Mouse (Mus musculus) left cerebral cortex, adult 9 months (tissue): ENCODE results near the gene Dlx3.

Source experiments
- DNase-seq, 2 experiments: peaks; one replicate each; pipeline ENCODE4 v3.0.0; 2022; ENCODE audit warnings: low spot score in 2 of 2

Dlx3 gene

DNA sequence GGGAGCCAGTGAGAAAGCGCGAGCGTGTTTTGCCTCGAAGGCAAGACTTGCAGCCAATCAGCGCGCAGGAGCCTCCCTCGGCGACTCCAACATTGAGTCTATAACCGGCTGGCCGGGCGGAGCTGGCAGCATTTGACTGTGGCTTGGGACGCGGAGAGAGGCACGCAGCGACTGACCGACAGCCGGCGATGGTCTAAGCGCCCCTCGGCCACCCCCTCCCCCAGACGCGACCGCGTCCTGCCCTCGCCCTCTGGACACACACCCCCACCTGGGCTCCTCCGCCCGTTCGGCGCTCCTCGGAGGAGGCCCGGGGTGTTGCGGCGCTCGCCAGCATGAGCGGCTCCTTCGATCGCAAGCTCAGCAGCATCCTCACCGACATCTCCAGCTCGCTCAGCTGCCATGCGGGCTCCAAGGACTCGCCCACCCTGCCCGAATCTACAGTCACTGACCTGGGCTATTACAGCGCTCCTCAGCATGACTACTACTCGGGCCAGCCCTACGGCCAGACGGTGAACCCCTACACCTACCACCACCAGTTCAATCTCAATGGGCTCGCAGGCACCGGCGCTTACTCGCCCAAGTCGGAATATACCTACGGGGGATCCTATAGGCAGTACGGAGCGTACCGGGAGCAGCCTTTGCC is at the start of gene Dlx3:
TSS of gene Dlx3 (plus strand) at position 130 of the 643 bp plus-strand sequence.
- DNase-seq = no peak

DNA sequence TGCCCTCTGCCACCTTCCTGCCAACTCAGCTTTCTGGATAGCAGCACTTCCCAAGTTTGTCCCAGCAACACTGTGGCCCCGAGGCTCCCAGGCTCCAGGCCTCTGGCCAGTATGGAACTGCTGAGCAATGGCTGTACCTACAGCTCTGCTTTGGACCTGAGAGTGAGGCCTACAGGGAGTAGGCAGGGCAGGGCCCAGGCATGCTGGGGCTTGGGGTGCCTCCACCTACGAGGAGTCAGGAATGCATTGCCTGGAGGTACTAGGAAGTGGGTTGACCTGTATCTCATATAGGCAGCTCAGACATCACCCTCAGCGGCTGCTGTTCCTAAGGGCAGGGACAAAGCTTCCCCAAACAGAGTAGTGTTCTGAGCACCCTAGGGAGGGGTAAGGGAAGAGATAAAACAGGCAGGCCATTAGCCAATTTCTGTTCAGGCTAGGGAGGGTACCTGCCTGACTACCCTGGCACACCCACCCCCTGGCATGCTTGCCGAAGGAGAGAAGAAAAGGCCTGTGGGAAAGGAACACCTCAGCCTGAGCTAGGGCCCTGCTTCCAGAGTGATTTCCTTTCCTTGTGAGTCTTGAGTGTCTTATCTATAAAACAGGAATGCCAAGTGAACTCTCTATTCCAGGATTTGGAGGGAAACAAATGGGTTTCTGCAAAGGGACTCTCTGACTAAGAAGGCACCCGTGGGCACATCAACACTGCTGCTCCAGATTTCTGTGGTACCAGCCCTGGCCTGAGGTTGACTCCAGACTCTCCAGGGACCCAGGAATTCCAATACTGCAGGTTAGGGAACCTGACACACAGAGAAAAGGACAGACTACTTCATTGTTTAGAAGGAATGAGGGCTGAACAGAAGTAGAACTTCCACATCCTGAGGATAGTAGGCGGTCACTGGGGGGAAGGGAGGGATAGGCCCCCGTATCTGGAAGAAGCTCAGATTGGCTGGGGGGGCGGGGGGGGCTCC is 49.5 kb upstream of the Dlx3 start:
- no peak for DNase-seq

GRCm38 (mm10) chr11:95071266-95071665 is 48.7 kb upstream of the Dlx3 start:
- no peak for DNase-seq

GRCm38 (mm10) chr11:95072136-95072535 is 47.8 kb upstream of the Dlx3 start:
- DNase-seq = no peak

- DNase-seq = no peak
Observed at GRCm38 (mm10) chr11:95072804-95073203, 47.1 kb upstream of the Dlx3 start.

DNA sequence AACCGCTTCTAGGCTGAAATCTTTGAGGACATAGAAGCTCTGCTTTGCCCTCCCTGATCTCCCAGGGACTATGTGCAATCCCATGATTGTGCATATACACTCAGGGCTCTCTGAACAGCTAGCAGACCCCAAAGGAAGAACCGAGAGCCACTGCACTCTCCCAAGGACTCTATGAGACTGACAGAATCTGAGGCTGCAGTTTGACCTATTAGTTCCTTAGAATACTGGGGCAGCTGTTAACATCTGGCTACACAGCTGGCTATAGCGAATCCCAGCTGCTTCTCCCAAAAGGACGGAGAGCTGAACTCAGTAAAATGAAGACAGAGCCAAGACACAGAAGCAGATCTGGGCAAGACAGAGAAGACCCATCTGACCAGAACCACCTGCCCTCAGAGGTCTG is 46.1 kb upstream of the Dlx3 start:
- no peak for DNase-seq

DNA sequence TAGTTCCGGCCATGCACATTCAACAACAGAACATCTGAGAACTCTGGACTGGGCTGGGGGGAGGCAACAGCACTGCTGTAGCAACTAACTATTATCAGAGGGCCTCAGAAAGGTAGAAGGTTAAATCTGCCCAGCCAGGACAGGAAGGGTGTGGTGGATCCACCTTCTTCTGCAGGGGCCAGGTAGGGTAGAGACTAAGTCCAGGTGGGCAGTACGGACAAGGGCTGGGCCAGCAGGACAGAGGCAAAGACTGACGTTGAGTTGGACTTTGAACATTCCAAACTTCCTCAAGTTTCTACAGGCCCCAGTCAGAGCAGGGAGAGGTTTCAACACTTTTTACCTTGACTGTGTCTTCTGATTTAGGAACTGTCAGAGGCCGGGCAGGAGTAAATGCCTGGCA is 45.2 kb upstream of the Dlx3 start:
- no peak for DNase-seq

GRCm38 (mm10) chr11:95075197-95076040 is 44.5 kb upstream of the Dlx3 start:
- no peak for DNase-seq

DNA sequence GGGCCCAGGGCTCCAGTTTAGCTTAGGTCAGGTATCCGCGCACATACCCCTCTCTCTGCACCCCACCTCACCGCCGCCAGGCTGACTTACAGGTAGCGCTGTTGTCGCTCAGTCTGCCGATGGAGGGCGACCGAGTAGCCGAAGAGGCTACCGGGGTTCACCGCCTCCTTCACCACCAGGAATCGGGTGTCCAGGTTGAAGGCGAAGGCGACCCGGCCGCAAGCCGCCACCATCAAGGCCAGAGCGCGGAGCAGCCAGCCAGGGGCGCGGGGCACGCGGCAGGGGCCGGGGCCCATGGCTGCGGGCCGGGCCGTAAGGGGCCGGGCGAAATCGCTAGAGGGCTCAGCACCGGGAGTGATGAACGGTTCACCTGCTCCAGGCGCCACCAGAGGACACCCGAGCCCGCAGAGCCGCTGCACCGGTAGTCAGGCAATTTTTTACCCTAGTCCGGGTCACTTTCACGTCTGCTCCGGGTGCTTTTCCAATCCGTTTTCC is 43.8 kb upstream of the Dlx3 start:
- DNase-seq = peak in 1 of 2 experiments; percentile 50

DNA sequence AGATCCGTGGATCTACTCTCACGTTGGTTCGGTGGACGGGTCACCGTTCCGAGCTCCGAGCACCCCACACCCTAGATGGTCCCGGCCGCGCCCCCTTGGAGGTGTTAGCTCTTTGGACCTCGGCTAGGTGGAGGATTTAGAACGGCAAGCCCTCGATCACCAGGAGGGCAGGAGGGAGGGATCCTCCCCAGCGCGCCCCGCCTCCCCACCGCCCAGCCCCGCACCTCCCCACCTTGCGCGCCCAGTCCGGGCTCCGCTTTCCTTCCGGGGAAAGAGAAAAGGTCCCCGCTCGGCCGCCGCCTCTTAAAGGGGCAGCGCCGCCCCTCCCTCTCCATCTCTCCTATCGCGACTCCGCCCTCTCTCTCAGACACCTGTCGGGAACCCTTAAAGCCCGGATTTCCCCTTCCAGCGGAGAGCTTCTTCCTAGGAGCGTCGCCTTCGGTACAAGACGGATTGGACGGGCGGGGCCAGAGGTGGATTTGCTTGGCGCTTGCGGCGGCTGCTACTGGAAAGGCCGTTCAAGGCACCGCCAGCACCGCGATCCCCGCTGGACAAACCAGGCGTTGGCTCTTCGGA is 43.3 kb upstream of the Dlx3 start, which contains the start of gene Itga3:
TSS of gene Itga3 (minus strand) at position 266 of the 576 bp plus-strand sequence.
- peak in 1 of 2 experiments; percentile 59 for DNase-seq

GRCm38 (mm10) chr11:95077956-95078355 is 42.0 kb upstream of the Dlx3 start:
- DNase-seq = no peak

DNA sequence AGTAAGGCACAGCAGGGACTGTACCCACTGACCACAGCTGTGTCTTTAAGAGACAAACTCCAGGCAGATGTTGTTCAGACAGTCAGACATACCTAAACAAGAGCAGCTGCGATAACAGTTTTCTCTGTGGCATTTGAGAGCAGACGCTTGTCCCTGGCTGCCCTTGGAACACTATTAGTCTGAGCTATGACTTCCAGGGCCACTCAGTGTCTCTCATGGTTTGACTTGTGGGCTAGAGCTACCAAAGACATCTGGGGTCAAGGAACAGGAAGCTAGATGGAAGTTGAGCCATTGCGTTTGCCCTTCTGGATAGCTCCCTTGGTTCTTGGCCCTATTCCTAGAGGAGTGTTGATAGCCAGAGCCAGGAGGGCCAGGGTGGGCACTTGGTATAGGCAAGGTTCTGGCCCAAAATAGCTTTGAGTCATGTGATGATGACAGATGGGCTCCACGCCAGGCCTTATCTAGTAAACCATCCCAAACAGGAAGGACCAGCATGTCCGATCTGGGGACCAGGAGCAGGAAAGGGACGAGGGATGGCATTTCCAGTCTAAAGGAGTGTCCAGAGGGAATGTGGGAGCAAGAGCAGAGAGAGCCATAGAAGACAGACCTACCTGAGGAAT is 40.6 kb upstream of the Dlx3 start:
- DNase-seq = no peak

DNA sequence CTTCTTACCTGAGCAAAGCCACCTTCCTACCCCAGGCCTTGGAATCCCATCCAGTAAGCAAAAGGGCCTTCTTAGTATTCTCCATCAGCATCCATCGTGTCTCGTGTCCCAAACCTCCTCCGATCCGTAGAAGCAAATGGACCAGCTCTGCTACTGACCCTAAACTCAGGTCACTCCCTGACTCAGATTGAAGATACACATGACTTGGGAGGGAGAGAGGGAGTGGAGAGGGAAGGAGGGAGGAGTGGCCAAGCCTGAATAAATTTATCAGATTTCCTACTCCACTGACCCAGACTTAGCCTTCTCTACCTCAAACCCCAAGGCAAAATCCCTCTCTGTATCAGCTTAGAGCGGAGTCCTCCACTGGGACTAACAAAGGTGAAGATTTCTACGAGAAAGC is 39.1 kb upstream of the Dlx3 start:
- no peak for DNase-seq

GRCm38 (mm10) chr11:95082896-95083295 is 37.0 kb upstream of the Dlx3 start:
- no peak for DNase-seq

GRCm38 (mm10) chr11:95084175-95084574 is 35.7 kb upstream of the Dlx3 start:
- DNase-seq = no peak

GRCm38 (mm10) chr11:95084811-95085382 is 35.0 kb upstream of the Dlx3 start:
- DNase-seq = no peak

DNA sequence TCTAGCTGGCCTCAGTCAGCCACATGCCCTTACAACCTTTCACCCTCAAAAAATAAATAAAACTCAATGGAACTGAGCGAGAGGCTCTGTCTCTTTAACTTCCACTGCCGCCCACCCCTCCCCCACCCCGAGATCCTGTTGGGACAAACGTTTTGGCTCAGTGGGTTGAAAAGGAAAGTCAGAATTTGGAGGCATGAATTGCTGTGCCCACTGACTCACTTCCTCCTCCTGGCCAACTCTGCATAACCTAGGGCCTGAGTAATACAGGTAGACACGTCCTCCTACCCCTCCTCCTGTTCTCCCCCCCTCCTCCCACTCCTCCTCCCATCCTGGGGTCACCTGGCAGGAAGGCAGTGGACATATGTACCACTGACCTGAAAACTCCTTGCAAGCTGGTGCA is 34.2 kb upstream of the Dlx3 start:
- no peak for DNase-seq

DNA sequence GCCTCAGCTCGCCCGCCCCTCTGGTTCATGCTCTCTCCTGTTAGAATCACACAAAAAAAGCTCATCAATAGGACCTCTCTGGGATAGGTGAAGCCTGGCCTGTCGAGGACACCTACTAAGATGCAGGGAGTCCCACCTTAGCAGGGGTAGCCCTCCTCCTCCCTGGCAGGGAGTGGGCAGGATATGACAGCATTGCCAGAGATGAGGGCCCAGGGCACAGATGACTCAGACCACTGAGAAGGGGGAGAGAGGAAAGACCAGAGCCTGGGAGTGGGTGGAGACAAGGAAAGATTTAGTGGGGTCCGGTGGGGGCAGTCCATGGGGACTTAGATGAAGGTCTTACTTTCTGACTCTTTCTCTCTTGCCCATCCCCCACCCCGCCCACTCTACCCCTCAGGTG is 33.7 kb upstream of the Dlx3 start:
- DNase-seq = no peak

GRCm38 (mm10) chr11:95087301-95088228 is 32.4 kb upstream of the Dlx3 start:
- DNase-seq = no peak

GRCm38 (mm10) chr11:95088286-95088685 is 31.6 kb upstream of the Dlx3 start:
- DNase-seq = no peak
